Mouse (Mus musculus): ENCODE data around the gene 1700020L24Rik. TPM values are rescaled to one million over a fixed set of nuclear protein-coding genes. Genes with fewer than 3 reads are reported as not detected.

Gene 1700020L24Rik
- polyA plus RNA-seq, 1 experiment from 2014 or later: 2.4 TPM

DNA sequence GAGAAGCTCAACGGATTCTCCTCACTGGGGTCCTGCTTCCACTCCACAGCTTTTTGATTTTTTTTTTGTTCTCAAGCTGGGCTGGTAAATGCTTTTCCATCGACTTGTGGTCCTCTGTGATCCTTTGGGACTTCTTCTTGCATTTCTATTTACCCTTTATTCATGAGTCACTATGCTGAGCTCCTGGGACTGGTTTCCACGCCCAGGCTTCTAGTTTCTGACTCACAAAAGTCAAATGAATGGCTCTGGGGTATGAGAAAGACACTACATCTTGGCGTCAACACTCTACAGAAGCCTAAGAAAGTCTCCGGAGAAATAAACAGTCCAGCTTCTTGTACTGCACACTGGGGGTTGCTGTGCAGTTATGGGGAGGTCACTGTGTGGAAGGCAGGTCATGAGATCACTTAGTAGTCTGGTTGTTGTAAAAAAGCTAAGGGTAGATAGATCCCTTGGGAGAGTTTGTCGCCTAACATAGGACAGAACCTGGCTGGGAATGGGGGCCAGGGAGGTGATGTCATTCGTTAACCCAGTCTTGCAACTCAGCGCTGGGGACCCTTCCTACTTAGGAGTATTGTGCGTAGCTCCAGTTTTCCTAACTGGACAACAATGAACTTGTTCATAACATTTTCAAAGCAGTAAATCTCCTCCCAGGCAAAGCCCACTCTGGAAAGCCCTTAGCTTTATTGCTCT lies 20.6 kb downstream of the 1700020L24Rik start:
- H3K4me1 ChIP-seq (ENCODE audit: control insufficient read depth, low read depth, low read length): peaks cover 11% of the 10 kb centered on the region
- 65% methylated on average over 9 of the region's 9 CpGs for WGBS (ENCODE audit: insufficient replicate concordance)
- H3K4me2 ChIP-seq (ENCODE audit: low read depth, low read length): no peak overlapping the region

GRCm38 (mm10) chr11:83461462-83462027 lies 24.1 kb downstream of the 1700020L24Rik start:
- no peaks in the 10 kb centered on the region for H3K9me3 ChIP-seq (replicated peaks; ENCODE audit: control insufficient read depth, low read length)
- H3K4me3 ChIP-seq (ENCODE audit: low read depth, low read length): no peak overlapping the region
- 58% methylated on average over 10 of the region's 10 CpGs for WGBS (ENCODE audit: insufficient replicate concordance)
- no peak for ATAC-seq (ENCODE audit: low read depth)
- H3K9ac ChIP-seq (ENCODE audit: low read depth, low read length): no peak overlapping the region
- no peak overlapping the region for H3K27ac ChIP-seq (ENCODE audit: low read length)
- no peaks in the 10 kb centered on the region for H3K4me1 ChIP-seq (ENCODE audit: control insufficient read depth, low read depth, low read length)
- H3K4me2 ChIP-seq (ENCODE audit: low read depth, low read length): no peak overlapping the region
- H3K36me3 ChIP-seq (ENCODE audit: control insufficient read depth, insufficient read depth): no peaks in the 10 kb centered on the region
- peaks cover 34% of the 10 kb centered on the region for H3K27me3 ChIP-seq (ENCODE audit: control insufficient read depth, insufficient read depth, low read depth, low read length)

More for the DNA sequence above, 20.6 kb downstream of the 1700020L24Rik start:
- no peak for ATAC-seq (ENCODE audit: low read depth)
- Histone ChIP-seq H3K36me3 (ENCODE audit: control insufficient read depth, insufficient read depth) (no peaks in the 10 kb centered on the region), H3K27ac (ENCODE audit: low read length) (no peak overlapping the region), H3K4me3 (ENCODE audit: low read depth, low read length) (no peak overlapping the region), H3K9me3 (replicated peaks; ENCODE audit: control insufficient read depth, low read length) (no peaks in the 10 kb centered on the region), H3K27me3 (ENCODE audit: control insufficient read depth, insufficient read depth, low read depth, low read length) (peaks cover 17% of the 10 kb centered on the region), H3K9ac (ENCODE audit: low read depth, low read length) (no peak overlapping the region)

- 0% methylated on average over 42 of the region's 42 CpGs for WGBS (ENCODE audit: insufficient replicate concordance)
Measured at GRCm38 (mm10) chr11:83462711-83463244, 25.3 kb downstream of the 1700020L24Rik start, which contains the start of gene Mmp28. Mmp28 (minus strand) TSS chr11:83463071.

GRCm38 (mm10) chr11:83465976-83466375 lies 28.5 kb downstream of the 1700020L24Rik start:
- Histone ChIP-seq H3K27ac (ENCODE audit: low read length) (no peak overlapping the region), H3K4me1 (ENCODE audit: control insufficient read depth, low read depth, low read length) (no peaks in the 10 kb centered on the region), H3K9ac (ENCODE audit: low read depth, low read length) (no peak overlapping the region), H3K4me2 (ENCODE audit: low read depth, low read length) (no peak overlapping the region), H3K36me3 (ENCODE audit: control insufficient read depth, insufficient read depth) (no peaks in the 10 kb centered on the region), H3K9me3 (replicated peaks; ENCODE audit: control insufficient read depth, low read length) (no peaks in the 10 kb centered on the region), H3K27me3 (ENCODE audit: control insufficient read depth, insufficient read depth, low read depth, low read length) (peaks cover 34% of the 10 kb centered on the region), H3K4me3 (ENCODE audit: low read depth, low read length) (no peak overlapping the region)
- no peak for ATAC-seq (ENCODE audit: low read depth)
- 35% methylated on average over 2 of the region's 2 CpGs for WGBS (ENCODE audit: insufficient replicate concordance)

More at GRCm38 (mm10) chr11:83462711-83463244, 25.3 kb downstream of the 1700020L24Rik start, which contains the start of gene Mmp28:
- Histone ChIP-seq H3K36me3 (ENCODE audit: control insufficient read depth, insufficient read depth) (no peaks in the 10 kb centered on the region), H3K4me3 (ENCODE audit: low read depth, low read length) (peak within 1 kb of the TSS; percentile 56), H3K9ac (ENCODE audit: low read depth, low read length) (no peak within 1 kb of the TSS; the same call in 1 of the 2 replicates), H3K9me3 (replicated peaks; ENCODE audit: control insufficient read depth, low read length) (no peaks in the 10 kb centered on the region), H3K4me1 (ENCODE audit: control insufficient read depth, low read depth, low read length) (no peaks in the 10 kb centered on the region), H3K27me3 (ENCODE audit: control insufficient read depth, insufficient read depth, low read depth, low read length) (peaks cover 34% of the 10 kb centered on the region), H3K27ac (ENCODE audit: low read length) (no peak within 1 kb of the TSS), H3K4me2 (ENCODE audit: low read depth, low read length) (peak within 1 kb of the TSS; percentile 68)
- ATAC-seq (ENCODE audit: low read depth): peak; percentile 62; the same call in 1 of the 2 replicates

DNA sequence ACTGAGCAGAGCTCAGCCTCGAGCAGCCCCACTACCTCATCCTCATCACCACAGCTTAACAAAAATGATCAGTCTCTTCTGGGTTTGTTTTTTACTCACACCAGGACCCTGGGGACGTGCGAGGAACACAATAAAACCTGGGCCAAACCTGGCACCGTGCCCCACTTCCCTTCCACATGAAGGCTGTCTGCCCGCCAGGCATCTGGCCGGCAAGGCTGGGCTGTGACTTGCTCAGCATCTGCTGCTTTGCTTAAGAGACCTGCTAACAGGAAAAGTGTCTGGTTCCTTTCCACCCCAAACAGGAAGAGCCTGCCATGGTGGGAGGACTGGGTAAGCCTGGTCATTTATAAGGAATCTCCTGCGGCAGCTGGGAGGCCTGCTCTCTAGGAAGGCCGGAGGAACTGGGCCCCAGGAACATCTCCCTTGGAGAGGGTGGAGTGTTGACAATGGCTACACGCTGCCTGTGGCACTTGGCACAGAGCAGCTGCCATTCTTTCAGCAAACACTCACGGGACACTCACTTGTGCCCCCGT lies 29.7 kb downstream of the 1700020L24Rik start:
- H3K4me1 ChIP-seq (ENCODE audit: control insufficient read depth, low read depth, low read length): peaks cover 7% of the 10 kb centered on the region
- no peak overlapping the region for H3K4me2 ChIP-seq (ENCODE audit: low read depth, low read length)
- 35% methylated on average over 11 of the region's 11 CpGs for WGBS (ENCODE audit: insufficient replicate concordance)
- ATAC-seq (ENCODE audit: low read depth): peak; percentile 28; the same call in 1 of the 2 replicates
- H3K36me3 ChIP-seq (ENCODE audit: control insufficient read depth, insufficient read depth): no peaks in the 10 kb centered on the region
- H3K27ac ChIP-seq (ENCODE audit: low read length): no peak overlapping the region
- H3K9me3 ChIP-seq (replicated peaks; ENCODE audit: control insufficient read depth, low read length): no peaks in the 10 kb centered on the region
- peaks cover 26% of the 10 kb centered on the region for H3K27me3 ChIP-seq (ENCODE audit: control insufficient read depth, insufficient read depth, low read depth, low read length)
- no peak overlapping the region for H3K4me3 ChIP-seq (ENCODE audit: low read depth, low read length)
- no peak overlapping the region for H3K9ac ChIP-seq (ENCODE audit: low read depth, low read length)

DNA sequence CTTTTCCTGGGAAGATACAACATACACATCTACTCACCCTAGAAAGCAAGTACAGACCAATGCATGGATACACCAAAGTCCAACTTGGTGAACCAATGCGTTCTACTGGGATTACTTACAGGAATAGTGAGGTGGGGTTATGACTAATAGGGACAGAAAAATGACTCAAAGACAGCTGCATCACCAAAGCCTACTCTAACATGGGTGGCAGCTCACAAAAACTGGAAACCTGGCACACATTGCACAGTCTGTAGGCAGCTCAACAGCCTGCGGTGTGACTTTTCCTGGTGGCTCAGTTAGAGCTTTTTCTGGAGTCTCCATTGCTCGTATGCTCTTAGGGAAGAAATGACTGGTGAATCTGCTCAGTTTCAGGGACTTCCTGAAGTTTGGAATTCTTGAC lies 31.3 kb downstream of the 1700020L24Rik start:
- WGBS (ENCODE audit: insufficient replicate concordance): 74% methylated on average over 3 of the region's 3 CpGs
- Histone ChIP-seq H3K9me3 (replicated peaks; ENCODE audit: control insufficient read depth, low read length) (no peaks in the 10 kb centered on the region), H3K27ac (ENCODE audit: low read length) (no peak overlapping the region), H3K36me3 (ENCODE audit: control insufficient read depth, insufficient read depth) (no peaks in the 10 kb centered on the region), H3K4me1 (ENCODE audit: control insufficient read depth, low read depth, low read length) (peaks cover 8% of the 10 kb centered on the region), H3K4me2 (ENCODE audit: low read depth, low read length) (no peak overlapping the region), H3K4me3 (ENCODE audit: low read depth, low read length) (no peak overlapping the region), H3K9ac (ENCODE audit: low read depth, low read length) (no peak overlapping the region), H3K27me3 (ENCODE audit: control insufficient read depth, insufficient read depth, low read depth, low read length) (peaks cover 10% of the 10 kb centered on the region)
- ATAC-seq (ENCODE audit: low read depth): no peak

GRCm38 (mm10) chr11:83471766-83472165 lies 34.3 kb downstream of the 1700020L24Rik start:
- no peak for ATAC-seq (ENCODE audit: low read depth)
- H3K36me3 ChIP-seq (ENCODE audit: control insufficient read depth, insufficient read depth): peaks cover 4% of the 10 kb centered on the region
- H3K27me3 ChIP-seq (ENCODE audit: control insufficient read depth, insufficient read depth, low read depth, low read length): no peaks in the 10 kb centered on the region
- 86% methylated on average over 2 of the region's 2 CpGs for WGBS (ENCODE audit: insufficient replicate concordance)
- peak overlapping the region; percentile 13 for H3K27ac ChIP-seq (ENCODE audit: low read length)
- H3K4me2 ChIP-seq (ENCODE audit: low read depth, low read length): peak overlapping the region; percentile 76
- H3K4me3 ChIP-seq (ENCODE audit: low read depth, low read length): peak overlapping the region; percentile 84
- H3K9me3 ChIP-seq (replicated peaks; ENCODE audit: control insufficient read depth, low read length): no peaks in the 10 kb centered on the region
- H3K4me1 ChIP-seq (ENCODE audit: control insufficient read depth, low read depth, low read length): peaks cover 16% of the 10 kb centered on the region
- peak overlapping the region; percentile 62 for H3K9ac ChIP-seq (ENCODE audit: low read depth, low read length)

GRCm38 (mm10) chr11:83472324-83473234 lies 35.1 kb downstream of the 1700020L24Rik start, which contains the start of gene Taf15:
Taf15 (plus strand) TSS chr11:83473086.
- Histone ChIP-seq H3K9ac (ENCODE audit: low read depth, low read length) (peak within 1 kb of the TSS; percentile 96), H3K27me3 (ENCODE audit: control insufficient read depth, insufficient read depth, low read depth, low read length) (no peaks in the 10 kb centered on the region), H3K4me3 (ENCODE audit: low read depth, low read length) (peak within 1 kb of the TSS; percentile 84), H3K4me2 (ENCODE audit: low read depth, low read length) (peak within 1 kb of the TSS; percentile 77), H3K9me3 (replicated peaks; ENCODE audit: control insufficient read depth, low read length) (no peaks in the 10 kb centered on the region), H3K27ac (ENCODE audit: low read length) (peak within 1 kb of the TSS; percentile 91), H3K4me1 (ENCODE audit: control insufficient read depth, low read depth, low read length) (peaks cover 16% of the 10 kb centered on the region), H3K36me3 (ENCODE audit: control insufficient read depth, insufficient read depth) (peaks cover 7% of the 10 kb centered on the region)
- ATAC-seq (ENCODE audit: low read depth): peak; percentile 95
- WGBS (ENCODE audit: insufficient replicate concordance): 1% methylated on average over 66 of the region's 66 CpGs
